Mouse (Mus musculus) left cerebral cortex, adult 18-20 months (tissue): ENCODE data around the gene Gm21119. TPM values are rescaled to one million over a fixed set of nuclear protein-coding genes. Genes with fewer than 3 reads are reported as not detected.
"Not testable (repeated sequence)": the region's sequence is repeated elsewhere in the genome, so short reads cannot be mapped to it uniquely, and the experiment has no call there.

Source experiments
- DNase-seq, 2 experiments: peaks; one replicate each; pipeline ENCODE4 v3.0.0; 2021 to 2022; ENCODE audit warnings: low spot score in 2 of 2, mixed read lengths in 1 of 2
- long read RNA-seq, 2 experiments: library from polyadenylated mRNA; stranded (forward); transcript quantifications; one replicate each; pipeline ENCODE4 v2.0.0; 2021
- total RNA-seq, 2 experiments: library from RNA; stranded (reverse); gene quantifications; 2 replicates each; pipeline ENCODE4 v1.2.3; 2021

Gm21119 gene
- total RNA-seq = 1 to 10 TPM; 1.0 to 1.3 TPM
- long read RNA-seq, experiment 1 = 0 reads
- long read RNA-seq, experiment 2 = 0 reads

DNA sequence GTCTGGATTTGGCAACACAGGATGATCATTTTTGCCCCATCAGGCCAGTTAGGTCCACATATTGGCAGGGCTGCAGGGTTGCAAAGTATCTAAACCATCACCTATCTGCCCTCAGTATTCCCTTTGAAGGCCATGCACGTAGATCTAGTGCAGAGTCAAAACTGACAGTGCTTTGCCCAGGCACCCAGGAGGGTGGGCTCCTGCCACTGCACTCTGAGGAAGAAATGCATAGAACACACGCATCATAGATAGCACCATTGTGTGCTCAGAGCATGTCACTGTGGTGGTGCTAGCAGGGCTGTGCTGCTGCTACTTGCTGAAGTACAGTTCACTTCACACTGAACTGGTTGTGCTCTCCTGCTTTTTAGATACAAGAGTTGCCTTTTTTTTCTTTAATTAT lies at the start of gene Gm21119:
Gm21119 (plus strand) TSS at position 301 of the 400 bp plus-strand sequence.
- not testable (repeated sequence) for DNase-seq

DNA sequence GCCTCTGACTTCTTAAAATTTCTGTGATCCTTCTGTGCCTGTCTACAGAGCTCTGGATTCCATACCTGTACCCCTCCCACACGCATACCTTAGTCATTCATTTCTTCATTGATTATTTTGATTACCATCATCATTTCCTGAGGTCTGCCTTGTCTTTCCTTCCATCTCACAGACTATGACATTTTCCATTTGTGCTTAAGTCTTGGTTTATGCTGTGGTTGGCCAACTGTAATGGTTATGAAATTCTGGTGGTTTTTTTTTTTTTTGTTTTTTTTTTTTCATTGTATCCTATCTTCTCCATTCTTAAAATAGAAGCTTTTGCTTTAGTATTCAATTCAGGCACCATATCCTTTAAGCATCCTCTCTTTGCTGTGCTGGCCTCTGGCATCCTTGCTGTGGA lies 48.0 kb upstream of the Gm21119 start:
- DNase-seq = not testable (repeated sequence)

DNA sequence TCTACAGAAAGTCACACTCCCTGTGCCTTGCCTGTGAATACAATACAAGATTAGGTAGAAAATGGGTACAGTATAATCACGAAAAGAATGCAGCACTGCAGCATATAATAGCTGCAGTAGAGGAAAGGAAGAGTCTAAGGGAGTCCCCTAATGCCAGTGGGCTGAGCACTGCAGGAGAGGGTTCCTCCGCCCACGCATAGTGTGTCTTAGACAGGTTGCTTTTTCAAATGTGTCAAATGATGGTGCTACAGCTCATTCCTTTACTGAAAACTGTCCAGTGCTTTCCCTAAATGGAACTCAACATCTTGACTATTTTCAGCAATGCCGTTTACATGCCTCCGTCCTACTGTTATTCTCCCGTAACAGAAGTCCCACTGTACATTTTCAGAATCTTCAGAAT lies 33.6 kb upstream of the Gm21119 start:
- peak; percentile 40 to 69 for DNase-seq

DNA sequence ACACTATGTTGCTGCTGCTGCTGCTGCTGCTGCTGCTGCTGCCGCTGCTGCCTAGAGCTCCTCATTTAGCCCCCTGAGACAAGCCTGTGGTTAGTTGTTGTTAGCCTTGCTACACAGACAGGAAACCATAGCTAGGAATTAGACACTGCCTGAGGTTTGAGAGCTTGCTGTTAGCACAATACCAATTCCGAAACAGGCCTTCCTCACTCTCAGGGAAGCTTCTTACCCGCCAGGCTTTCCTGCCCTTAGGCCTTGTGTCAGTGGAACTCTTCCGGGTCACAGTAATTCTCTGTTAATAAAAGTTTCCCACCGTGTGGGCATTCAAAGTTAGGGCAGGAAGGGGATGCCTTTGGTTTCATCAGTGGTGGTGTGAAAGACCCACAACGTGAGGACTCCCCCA lies 31.9 kb upstream of the Gm21119 start:
- not testable (repeated sequence) for DNase-seq

DNA sequence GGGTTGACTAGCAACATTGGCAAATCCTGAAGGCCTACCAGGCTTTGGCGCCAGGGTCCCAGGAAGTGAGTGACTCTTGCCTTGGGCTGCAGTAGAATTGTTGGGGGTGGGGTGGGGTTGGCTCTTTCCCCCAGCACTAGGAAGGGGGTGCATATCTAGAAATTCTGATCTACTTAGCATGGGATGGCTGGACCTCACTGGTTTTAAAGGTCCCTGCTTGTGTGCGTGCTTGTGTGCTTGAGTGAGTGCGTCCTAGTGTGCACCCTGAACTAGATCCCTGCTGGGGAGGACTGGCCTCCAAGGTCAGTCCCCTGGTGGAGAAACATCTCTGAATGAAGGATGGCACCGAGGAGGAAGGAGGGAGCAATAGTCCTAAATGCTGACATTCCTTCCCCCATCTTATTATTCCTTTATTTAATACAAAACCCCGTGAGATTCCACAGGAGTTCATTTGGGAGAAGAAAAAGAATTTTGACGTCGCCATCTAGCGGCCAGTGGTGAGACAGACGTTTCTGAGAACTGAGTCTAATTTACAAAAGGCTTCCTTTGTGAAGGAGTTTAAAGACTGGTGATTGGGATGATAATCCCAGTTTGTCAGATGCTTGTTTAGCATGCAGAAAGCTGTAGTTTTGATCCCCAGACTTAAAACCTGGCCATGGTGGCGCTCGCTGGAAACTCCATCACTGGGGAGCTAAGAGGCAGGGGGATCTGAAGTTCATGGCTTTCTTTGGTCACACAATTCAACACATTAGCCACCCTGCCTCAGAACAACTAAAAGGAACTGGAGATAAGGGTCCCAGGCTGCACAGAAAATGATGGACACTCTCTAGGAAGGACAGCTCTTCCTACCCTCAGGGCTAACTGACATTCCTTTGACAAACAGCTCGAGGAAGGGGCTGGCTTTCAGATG lies 26.2 kb upstream of the Gm21119 start:
- DNase-seq = not testable (repeated sequence)

DNA sequence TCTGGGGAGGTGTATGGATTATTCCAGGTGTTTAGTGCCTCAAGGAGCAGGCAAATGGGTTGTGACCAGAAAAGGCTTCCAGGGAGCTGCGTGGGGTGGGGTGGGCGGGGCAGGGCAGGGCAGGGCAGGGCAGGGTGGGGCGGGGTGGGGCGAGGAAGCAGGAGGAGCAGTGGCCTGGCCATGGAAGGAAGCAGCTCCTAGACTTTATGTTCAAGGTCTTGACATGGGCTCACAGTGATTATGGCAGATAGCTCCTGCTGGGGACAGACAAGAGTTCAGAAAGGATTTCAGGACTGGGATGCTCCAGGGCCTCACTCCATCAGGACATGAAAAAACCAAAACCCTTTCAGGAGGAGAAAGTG lies 25.6 kb upstream of the Gm21119 start:
- DNase-seq = peak; percentile 20

DNA sequence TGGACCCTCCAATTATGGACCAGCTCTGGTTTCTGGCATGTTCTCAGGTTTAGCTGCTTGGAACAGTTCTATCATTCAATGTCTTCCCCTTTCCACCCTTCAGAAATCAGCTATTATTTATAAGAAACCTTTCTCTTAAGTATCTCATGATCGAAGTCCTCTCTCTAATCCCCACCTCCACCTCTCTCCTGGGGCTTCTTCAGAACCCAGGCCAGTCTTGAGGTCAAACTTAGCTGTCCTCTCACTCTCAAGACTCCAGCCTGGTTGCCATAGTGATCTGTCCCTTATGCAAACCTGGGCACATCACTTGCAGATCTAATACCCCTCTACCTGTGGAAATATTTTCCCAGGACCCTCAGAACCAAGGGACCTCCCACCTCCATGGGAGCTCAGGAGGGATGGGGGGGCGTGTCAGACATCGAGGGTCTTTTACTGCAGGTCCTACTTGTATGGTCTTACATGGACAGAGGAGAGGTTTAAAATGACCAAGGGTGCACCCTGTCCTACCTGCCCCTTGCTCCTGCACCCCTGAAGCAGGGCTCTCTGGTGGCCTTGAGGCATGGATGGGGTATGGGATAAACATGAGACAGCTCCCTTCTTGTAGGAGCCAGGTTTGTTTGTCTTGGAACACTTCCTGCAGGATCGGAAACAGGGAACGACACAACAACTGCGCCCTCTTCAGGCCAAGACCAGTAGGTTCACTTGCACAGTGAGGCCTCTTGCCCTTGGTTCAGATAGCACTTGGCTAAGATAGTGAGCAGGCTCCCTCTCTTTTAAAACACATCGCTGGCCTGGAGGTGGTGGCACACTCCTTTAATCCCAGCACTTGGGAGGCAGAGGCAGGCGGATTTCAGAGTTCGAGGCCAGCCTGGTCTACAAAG lies 24.4 kb upstream of the Gm21119 start:
- DNase-seq = peak in 1 of 2 experiments; percentile 22

DNA sequence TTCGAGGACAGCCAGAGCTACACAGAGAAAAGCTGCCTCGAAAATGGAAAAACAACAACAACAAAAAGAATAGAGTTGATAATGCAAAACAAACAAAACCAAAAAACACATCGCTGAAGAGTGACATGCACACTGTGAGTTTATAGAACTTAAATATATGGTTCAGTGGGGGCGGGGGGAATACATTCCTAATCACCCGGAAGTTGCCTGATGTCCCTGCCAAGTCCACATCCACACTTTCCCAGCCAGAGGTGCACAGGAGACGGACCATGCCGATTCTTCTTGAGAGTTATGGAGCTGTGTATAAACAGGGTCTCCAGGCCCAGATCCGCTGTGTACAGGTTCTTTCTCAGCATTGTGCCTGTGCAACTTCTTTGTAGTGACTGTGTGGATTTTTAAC lies 23.7 kb upstream of the Gm21119 start:
- DNase-seq = not testable (repeated sequence)

DNA sequence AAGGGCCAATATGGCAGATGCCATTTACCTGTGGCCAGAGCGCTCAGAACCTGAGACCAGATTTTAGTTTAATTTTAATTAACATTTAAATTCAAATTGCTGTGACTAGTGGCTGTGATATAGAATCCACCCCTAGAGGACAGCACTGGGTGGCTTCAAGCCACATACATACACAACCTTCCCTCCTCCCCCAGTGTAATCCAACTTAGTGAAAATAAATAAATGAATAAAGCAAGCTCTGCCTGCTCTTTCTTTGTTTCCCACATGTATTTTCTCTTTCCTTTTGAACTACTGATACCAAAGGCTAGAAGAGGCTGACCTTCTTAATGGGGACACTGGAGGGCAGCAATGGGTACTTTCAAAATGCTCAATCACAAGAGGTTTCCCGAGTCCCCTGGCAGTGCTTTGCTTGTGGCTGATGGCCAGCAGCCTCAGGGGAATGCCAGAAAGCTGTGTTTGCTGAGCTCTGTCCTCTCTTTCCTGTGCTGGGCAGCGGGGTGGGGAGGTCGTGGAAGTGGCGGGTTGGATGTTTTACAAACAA lies 21.9 kb upstream of the Gm21119 start:
- DNase-seq = not testable (repeated sequence)

DNA sequence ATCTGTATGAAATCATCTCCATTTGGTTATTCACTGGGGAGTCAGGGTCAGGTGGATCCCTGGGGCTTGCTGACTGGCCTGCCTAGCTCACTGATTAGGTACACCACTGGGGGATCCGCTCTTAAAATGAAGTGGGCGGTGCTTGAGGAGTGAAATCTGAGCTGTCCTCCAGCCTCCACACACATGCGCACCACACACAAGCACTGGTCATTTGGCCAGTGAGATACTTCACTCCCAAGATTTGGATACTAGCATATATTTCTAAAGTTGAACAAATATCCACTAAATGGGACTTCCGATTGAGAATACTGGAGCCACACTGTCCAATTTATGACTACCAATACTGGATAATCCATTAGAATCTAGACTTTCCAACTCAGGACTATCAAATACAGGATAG lies 20.9 kb upstream of the Gm21119 start:
- DNase-seq = peak; percentile 54 to 57

DNA sequence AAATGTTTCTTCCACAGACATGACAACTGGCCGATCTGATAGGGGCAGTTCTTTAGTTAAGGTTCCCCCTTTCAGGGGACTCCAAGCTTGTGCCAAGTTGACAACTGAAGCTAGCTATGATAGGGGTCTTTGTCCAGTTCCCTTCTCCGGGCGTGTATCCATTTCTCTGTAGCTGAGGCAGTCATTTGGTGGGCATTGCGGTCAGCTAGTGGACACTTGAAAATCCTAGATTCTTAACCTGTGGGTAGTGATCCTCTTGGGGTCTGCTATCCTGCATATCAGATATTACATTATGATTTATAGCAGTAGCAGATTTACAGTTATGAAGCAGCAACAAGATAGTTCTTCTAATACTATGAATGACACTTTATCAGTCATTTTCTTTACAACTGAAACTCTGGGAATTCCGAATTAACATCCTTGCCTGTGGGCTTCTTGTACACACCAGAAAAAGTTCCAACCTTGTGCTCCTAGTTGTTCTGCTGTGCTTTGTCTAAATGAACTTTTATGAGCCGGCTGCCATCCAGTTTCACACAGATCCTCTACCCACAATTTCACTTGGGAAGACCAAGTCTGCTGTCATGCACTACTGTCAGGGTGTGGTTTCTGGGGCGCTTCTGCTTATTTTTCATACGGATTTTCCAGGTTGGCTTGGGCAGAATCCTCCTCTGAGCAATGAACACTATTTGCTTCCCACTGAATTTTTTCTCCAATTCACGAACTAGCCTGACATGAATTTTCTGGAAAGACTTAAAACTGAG lies 18.5 kb upstream of the Gm21119 start:
- DNase-seq = not testable (repeated sequence)

DNA sequence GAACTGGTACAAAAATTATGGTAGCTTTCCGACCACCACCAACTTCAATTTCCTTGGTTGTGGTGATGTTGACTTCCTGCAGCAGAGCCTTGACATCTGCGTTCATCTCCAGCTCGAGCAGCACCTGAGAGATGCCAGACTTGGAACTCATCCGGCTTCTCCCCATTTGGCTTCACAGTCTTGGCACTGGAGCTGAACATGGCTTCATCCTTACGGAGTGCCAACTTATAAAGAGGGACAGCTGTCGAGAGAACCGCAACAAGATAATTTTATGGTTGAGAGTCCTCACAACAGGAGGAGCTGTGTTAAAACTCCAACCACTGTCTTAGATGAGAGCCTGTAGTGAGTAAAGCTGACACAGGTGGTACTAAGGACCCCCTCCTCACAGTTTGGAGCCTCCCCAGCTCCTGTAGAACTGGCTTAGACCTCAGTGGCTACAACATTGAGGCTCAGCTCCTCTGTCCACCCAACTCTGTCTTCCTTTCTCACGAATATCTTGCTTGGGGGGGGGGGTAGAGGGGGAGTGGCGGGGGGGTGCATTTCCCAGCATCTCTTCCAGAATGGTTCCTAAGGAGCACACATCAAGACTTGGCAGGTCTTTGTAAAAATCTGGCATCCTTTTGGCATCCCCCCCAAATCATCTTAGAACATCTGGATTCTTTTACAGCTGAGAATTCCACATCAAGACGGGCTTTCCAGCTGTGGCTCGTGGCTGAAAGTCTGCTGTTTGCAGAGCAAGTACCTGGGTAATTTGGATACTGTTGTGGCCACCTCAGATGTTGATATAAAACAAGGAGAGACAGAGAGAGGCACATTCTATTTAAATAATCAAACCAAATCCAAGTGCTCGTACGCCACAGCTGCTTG lies 17.6 kb upstream of the Gm21119 start:
- DNase-seq = peak; percentile 58 to 59

DNA sequence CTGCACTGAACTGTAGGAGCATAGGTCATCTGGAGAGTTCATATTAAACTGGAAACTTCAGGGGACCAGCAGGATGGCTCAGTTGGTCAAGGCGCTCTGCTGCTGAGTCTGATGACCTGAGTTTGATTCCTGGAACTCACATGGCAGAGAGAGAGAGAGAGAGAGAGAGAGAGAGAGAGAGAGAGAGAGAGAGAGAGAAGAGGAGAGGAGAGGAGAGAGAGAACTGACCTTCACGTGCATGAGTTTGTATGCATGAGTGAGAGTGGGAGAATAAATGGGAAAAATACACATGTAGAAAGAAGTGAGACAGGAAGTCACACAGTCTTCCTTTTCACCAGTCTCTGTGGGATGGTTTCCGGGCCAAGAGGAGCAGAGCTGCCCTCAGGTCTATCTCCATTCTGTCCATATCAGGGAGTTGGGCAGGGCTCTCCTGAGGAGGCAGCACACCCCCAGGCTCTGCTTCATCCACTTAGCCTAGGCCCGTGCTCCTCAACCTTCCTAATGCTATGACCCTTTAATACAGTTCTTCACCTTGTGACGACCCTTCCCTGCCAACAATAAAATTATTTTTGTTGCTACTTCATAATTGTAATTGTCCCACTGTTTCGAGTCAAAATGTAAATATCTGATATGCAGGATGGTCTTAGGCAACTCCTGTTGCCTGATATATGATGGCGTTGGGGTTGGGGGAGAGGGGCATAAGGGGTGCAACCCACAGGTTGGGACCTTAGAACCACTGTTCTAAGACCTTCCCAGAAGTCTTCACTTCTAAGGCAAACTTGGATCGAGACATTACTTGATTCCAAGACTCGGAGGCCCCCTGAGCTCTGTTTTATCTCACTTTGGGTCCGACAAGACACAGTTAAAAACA lies 16.2 kb upstream of the Gm21119 start:
- not testable (repeated sequence) for DNase-seq

DNA sequence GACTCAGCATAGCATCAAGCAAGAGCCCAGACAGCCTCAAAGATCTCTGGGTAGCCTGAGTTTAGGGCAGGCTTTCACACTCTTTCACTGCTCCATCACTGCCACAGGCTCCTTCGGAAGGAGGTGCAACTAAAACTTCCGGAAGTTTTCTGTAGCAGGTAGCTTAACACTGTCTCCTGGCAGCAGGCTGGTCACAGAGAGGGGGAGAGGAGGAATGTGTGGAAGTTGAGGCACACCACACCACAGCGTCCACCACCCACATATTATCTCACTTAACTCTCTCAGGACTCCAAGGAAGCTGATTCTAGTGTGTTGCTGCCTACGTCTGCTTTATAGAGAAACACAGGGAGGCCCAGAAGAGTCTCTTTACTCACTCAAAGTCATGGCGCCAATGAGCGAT lies 15.4 kb upstream of the Gm21119 start:
- DNase-seq = not testable (repeated sequence)

DNA sequence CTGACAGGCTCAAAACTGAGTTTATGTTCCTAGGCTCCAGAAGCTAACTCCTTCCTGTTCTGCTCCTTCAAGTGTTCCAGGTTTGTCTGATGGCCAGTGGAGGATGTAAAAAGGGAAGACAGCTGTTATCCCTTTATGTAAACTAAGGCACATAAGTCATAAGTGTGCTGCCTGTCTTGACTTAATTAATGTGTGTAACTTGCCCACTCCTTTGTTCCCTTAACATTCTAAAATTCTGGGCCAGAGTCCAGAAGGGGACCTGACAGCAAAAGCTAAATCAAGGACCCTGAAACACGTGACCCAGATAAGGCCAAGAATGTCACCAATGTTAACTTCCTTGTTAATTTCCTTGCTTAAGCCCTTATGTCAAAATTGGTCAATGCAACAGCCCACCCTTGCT lies 3.9 kb upstream of the Gm21119 start:
- DNase-seq = not testable (repeated sequence)

DNA sequence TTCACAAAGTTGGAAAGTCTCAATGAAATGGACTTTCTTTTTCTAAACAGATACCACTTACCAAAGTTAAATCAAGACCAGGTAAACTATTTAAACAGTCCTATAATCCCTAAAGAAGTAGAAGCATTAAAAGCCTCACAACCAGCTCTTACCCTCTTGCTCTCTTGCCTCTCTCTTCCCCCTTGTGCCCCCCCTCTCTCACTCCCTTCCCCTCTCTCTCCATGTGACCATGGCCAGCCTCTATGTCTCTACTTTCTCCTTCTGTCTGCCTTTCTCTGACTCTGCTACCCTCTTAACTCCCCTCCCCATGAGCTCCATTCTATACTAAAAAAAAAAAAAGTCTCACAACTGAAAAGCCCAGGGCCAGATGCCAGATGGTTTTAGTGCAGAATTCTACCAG lies 2.0 kb upstream of the Gm21119 start:
- DNase-seq = not testable (repeated sequence)

DNA sequence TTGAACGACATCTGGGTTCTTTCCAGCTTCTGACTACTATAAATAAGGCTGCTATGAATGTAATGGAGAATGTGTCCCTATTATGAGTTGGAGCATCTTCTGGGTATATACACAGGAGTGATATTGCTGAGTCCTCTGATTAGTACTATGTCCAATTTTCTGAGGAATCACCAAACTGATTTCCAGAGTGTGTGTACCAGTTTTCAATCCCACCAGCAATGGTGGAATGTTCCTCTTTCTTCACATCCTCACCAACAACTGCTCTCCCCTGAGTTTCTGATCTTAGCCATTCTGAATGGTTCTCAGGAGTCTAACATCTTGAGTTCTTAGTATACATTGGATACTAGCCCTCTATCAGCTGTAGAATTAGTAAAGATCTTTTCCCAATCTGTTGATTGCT lies 16.0 kb downstream of the Gm21119 start:
- DNase-seq = not testable (repeated sequence)

DNA sequence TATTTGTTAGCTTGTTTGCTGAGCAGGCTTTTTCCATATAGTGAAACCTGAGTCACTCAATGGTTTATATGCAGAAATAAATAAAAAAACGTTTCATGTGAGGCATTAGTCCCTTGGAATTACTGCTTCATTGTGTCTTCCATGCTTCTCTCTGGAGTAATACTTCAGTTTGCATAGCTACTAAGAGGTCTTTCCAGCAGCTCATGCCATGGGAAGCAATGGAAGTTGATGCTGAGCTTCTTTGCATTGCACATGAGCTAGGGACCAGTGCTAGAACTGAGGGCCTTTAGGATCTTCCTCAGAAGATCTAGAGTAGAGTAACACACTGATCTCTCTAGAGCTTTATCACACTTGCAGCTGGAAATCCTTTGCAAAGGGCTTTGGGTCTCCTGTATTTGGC lies 23.2 kb downstream of the Gm21119 start:
- not testable (repeated sequence) for DNase-seq

DNA sequence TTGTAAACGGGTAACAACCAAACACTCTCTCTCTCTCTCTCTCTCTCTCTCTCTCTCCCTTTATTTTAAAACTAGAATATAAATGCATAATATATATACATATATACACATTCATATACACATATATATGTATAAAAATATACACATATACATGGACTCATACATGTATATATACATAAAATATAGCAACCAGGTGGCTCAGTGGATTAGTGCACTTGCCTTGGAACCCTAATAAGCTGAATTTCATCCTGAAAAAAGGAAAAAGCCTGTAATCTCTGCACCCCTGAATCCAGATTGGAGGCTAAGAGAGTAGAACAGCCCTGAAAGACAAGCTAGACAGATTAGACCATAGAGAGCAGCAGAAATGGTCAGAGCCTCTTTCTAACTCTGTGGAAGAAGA lies 28.8 kb downstream of the Gm21119 start:
- peak; percentile 1 to 2 for DNase-seq
